Mouse (Mus musculus) lung, adult 2 months (tissue): ENCODE data around the gene Abca1.

Experiments
- CTCF ChIP-seq: fragments of 200-500 bp; IDR thresholded peaks from 2 replicates; pipeline ENCODE4 v1.5.1; 2011; ENCODE audit warnings: mild to moderate bottlenecking, low read length, control low read depth; ENCODE audit not compliant: insufficient read depth
- POLR2A ChIP-seq: fragments of 200-500 bp; IDR thresholded peaks from 2 replicates; pipeline ENCODE4 v1.6.1; 2011; ENCODE audit warnings: low read depth, mild to moderate bottlenecking, control low read depth, low read length, borderline replicate concordance; ENCODE audit errors: extremely low read depth

DNA sequence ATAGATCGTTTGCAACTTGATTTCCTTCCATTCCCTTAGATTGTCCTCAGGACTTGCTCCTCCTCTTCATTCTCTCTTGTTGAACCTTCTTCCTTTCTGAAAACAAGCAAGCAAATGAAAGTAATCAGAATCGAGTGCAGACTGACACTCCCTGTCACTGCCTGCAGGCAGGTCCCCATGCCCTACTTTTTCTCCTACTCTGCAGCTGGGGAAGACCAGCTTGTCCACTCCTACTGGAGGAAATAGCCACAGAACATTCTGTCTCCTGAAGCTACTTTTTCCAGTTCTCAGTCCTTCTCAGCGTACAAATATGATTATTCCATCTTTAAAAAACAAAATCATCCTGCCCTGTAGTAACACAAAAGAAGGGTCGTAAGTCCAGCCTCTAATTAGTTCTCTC, 135.3 kb downstream of the Abca1 start:
- no peak for TF ChIP-seq CTCF
- no peak for TF ChIP-seq POLR2A
